Mouse (Mus musculus) adrenal gland, adult 2 months (tissue): ENCODE measurements at regions not wholly inside any gene's neighbourhood (a gene's known extent, or its start where the extent isn't known, plus 50 kb on each side); places are given as distances from the start of the nearest gene placed in this dataset.
"Not testable (repeated sequence)": the region's sequence is repeated elsewhere in the genome, so short reads cannot be mapped to it uniquely, and the experiment has no call there.

Experiments used
- DNase-seq: peaks from one replicate; pipeline ENCODE4 v3.0.0; 2021

- DNase-seq = peak; percentile 90
These were observed 68.3 kb downstream of the Hsp90b1 start for GRCm38 (mm10) chr10:86636953-86637376.

GRCm38 (mm10) chr10:86636515-86636914 lies 68.8 kb downstream of the Hsp90b1 start:
- DNase-seq = not testable (repeated sequence)

GRCm38 (mm10) chr10:86626734-86627133 lies 78.6 kb downstream of the Hsp90b1 start:
- DNase-seq = not testable (repeated sequence)

GRCm38 (mm10) chr10:86617958-86618664 lies 87.2 kb downstream of the Hsp90b1 start:
- DNase-seq = not testable (repeated sequence)

- peak; percentile 24 for DNase-seq
These were observed 93.0 kb downstream of the Hsp90b1 start for GRCm38 (mm10) chr10:86612341-86612740.

- DNase-seq = not testable (repeated sequence)
These were observed 95.3 kb downstream of the Hsp90b1 start for GRCm38 (mm10) chr10:86610027-86610426.

- peak; percentile 20 for DNase-seq
These were observed 102.1 kb upstream of the Syn3 start for GRCm38 (mm10) chr10:86600843-86601242.

- peak; percentile 21 for DNase-seq
These were observed 101.3 kb upstream of the Syn3 start for GRCm38 (mm10) chr10:86599991-86600390.

- DNase-seq = not testable (repeated sequence)
These were observed 91.5 kb upstream of the Syn3 start for GRCm38 (mm10) chr10:86590211-86590610.

- DNase-seq = not testable (repeated sequence)
These were observed 68.2 kb upstream of the Syn3 start for GRCm38 (mm10) chr10:86566875-86567274.

GRCm38 (mm10) chr10:86555843-86556242 lies 57.1 kb upstream of the Syn3 start:
- DNase-seq = peak; percentile 10
